Mouse (Mus musculus) ES-E14 (cell line): Measurements from ENCODE around the gene Scn3b.

Experiments used
- CHD2 ChIP-seq: IDR thresholded peaks from 2 replicates; pipeline ENCODE4 v1.6.1; 2014; ENCODE audit warnings: mild to moderate bottlenecking, low read depth, low read length, inconsistent platforms
- HCFC1 ChIP-seq: IDR thresholded peaks from 2 replicates; pipeline ENCODE4 v1.6.1; 2012; ENCODE audit warnings: low read length, inconsistent platforms, borderline replicate concordance; ENCODE audit not compliant: insufficient read depth
- ZNF384 ChIP-seq: IDR thresholded peaks from 2 replicates; pipeline ENCODE4 v1.6.1; 2012; ENCODE audit warnings: low read depth, low read length, inconsistent platforms

DNA sequence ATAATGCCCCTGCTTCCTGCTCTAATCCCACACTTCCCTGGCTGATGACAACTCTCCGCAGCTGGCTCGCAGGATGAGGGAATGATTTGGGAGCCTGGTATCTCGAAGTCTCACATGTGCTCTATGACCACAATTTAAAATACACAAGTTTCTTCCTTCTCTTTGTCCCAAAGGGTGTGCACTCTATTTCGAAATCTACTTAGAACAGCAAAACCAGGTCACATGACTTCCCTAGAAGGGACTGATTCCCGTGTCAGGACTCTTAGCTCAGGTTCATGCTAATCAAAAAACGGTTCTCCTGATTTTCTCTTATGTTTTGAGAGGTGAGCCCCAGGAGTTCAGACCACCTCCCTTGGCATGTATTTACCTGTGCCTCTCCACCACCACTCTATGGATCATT lies 5.1 kb upstream of the Scn3b start:
- TF ChIP-seq ZNF384: no peak
- no peak for TF ChIP-seq CHD2
- TF ChIP-seq HCFC1: no peak
